Comparison of ENCODE assay signal across 14 mouse cellular contexts in the genomic region with DNA sequence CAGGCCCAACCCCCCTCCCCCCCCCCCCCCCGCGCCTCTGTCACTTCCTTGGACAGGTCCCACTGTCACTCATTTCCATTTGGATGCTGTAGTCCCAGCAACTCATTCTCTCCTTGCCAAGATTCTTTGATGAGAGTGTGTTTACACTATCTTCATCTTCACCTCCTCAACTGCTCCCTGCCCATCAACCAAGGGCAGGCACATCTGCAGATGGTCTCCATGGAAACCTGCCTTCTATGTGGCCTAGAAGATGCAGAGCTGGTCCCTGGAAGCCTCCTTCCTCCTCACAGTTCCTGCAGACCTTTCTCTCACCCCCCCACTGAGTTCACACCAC. TPM values are rescaled to one million over a fixed set of nuclear protein-coding genes. Genes with fewer than 3 reads are reported as not detected.
A peak's percentile ranks its signal among the peaks of the same experiment; 100 is the strongest.
DNase-seq lines count a peak whose midpoint lies in the region; ATAC-seq and TF ChIP-seq lines count a peak whose summit lies in the region.
"Had no signal": no experiment of that assay in that cellular context is flagged by ENCODE, and none has a peak within 500 bp of the region (broad histone marks: within the 10 kb centered on the region; RNA-seq: fewer than 3 reads in every experiment).

No protein-coding gene starts in this region.

- no peak overlapping the region for H3K27ac ChIP-seq in embryonic facial prominence, embryonic 14.5 days (replicated peaks; ENCODE audit: low read depth, low read length)
- peak overlapping the region; percentile 88 for H3K27ac ChIP-seq in hindbrain, embryonic 13.5 days
- peak overlapping the region; percentile 38; the same call in 1 of the 2 replicates for H3K27ac ChIP-seq in midbrain, postnatal 0 days (ENCODE audit: low read depth, low read length)
- H3K27ac ChIP-seq: heart, embryonic 15.5 days; layer of hippocampus, adult 2 months had no signal

- ATAC-seq in embryonic facial prominence, embryonic 14.5 days (ENCODE audit: low read depth) = 0 out of 2 replicates have a peak, but pooled peaks have one; percentile 5
- peak; percentile 72 for ATAC-seq in hindbrain, embryonic 13.5 days (ENCODE audit: low FRiP score)
- peak; percentile 27; the same call in 1 of the 2 replicates for ATAC-seq in midbrain, postnatal 0 days (ENCODE audit: low FRiP score)
- no peak for ATAC-seq in activated CD4-positive, CD25-positive, alpha-beta regulatory T cell, adult 4 months
- ATAC-seq: intestine, embryonic 16.5 days had no signal

- H3K9ac ChIP-seq in embryonic facial prominence, embryonic 14.5 days (ENCODE audit: low read depth, low read length) = no peak overlapping the region
- H3K9ac ChIP-seq in hindbrain, embryonic 13.5 days = no peak overlapping the region
- H3K9ac ChIP-seq in midbrain, postnatal 0 days (replicated peaks; ENCODE audit: low read length, poor library complexity, severe bottlenecking) = no peak overlapping the region; the same call in 1 of the 2 replicates
- H3K9ac ChIP-seq: heart, embryonic 15.5 days had no signal

- H3K36me3 ChIP-seq in embryonic facial prominence, embryonic 14.5 days (ENCODE audit: control insufficient read depth, insufficient read depth, low read length) = no peaks in the 10 kb centered on the region
- H3K36me3 ChIP-seq in hindbrain, embryonic 13.5 days = no peaks in the 10 kb centered on the region
- no peaks in the 10 kb centered on the region for H3K36me3 ChIP-seq in midbrain, postnatal 0 days (ENCODE audit: insufficient read depth, low read length)
- H3K36me3 ChIP-seq: heart, embryonic 15.5 days had no signal

- H3K27me3 ChIP-seq in embryonic facial prominence, embryonic 14.5 days (replicated peaks; ENCODE audit: control insufficient read depth, insufficient read depth, low read length) = no peaks in the 10 kb centered on the region
- no peaks in the 10 kb centered on the region for H3K27me3 ChIP-seq in hindbrain, embryonic 13.5 days
- H3K27me3 ChIP-seq in midbrain, postnatal 0 days (ENCODE audit: insufficient read depth, low read length) = no peaks in the 10 kb centered on the region
- H3K27me3 ChIP-seq: heart, embryonic 15.5 days had no signal

- H3K9me3 ChIP-seq in embryonic facial prominence, embryonic 14.5 days (ENCODE audit: control insufficient read depth, low read length) = no peaks in the 10 kb centered on the region
- H3K9me3 ChIP-seq in hindbrain, embryonic 13.5 days = no peaks in the 10 kb centered on the region
- no peaks in the 10 kb centered on the region for H3K9me3 ChIP-seq in midbrain, postnatal 0 days (ENCODE audit: low read length)
- H3K9me3 ChIP-seq: heart, embryonic 15.5 days had no signal

- DNase-seq in cerebellum, adult 11-12 months = peak; percentile 4
- DNase-seq in cerebellum, adult 11 months = no peak
- DNase-seq in embryonic facial prominence, embryonic 14.5 days (ENCODE audit: low spot score) = no peak
- DNase-seq in midbrain, postnatal 0 days (ENCODE audit: low spot score) = peak; percentile 48
- DNase-seq in gastrocnemius, adult 18-20 months (ENCODE audit: low spot score) = no peak
- no peak for DNase-seq in layer of hippocampus, adult 8-10 months (ENCODE audit: low spot score in 2 of 2)
- DNase-seq: gastrocnemius, postnatal 14 days; right cerebral cortex, postnatal 4 days had no signal

- no peak overlapping the region for H3K4me3 ChIP-seq in embryonic facial prominence, embryonic 14.5 days (ENCODE audit: low read depth, low read length)
- H3K4me3 ChIP-seq in hindbrain, embryonic 13.5 days = no peak overlapping the region
- no peak overlapping the region for H3K4me3 ChIP-seq in midbrain, postnatal 0 days (ENCODE audit: low read depth, low read length)
- H3K4me3 ChIP-seq: heart, embryonic 15.5 days; layer of hippocampus, adult 2 months had no signal

- H3K4me2 ChIP-seq in embryonic facial prominence, embryonic 14.5 days (ENCODE audit: low read depth, low read length) = no peak overlapping the region
- H3K4me2 ChIP-seq in hindbrain, embryonic 13.5 days = no peak overlapping the region
- H3K4me2 ChIP-seq in midbrain, postnatal 0 days (ENCODE audit: low read depth, low read length, poor library complexity, severe bottlenecking) = no peak overlapping the region
- H3K4me2 ChIP-seq: heart, embryonic 15.5 days; liver, embryonic 11.5 days had no signal

- WGBS in embryonic facial prominence, embryonic 14.5 days = no CpG with 5 or more reads among the region's 2 CpGs
- no CpG with 5 or more reads among the region's 2 CpGs for WGBS in hindbrain, embryonic 13.5 days
- WGBS in midbrain, postnatal 0 days = no CpG with 5 or more reads among the region's 2 CpGs

- no peaks in the 10 kb centered on the region for H3K4me1 ChIP-seq in embryonic facial prominence, embryonic 14.5 days (ENCODE audit: control insufficient read depth, insufficient read depth, low read length)
- peaks cover 70% of the 10 kb centered on the region for H3K4me1 ChIP-seq in hindbrain, embryonic 13.5 days (replicated peaks)
- peaks cover 21% of the 10 kb centered on the region for H3K4me1 ChIP-seq in midbrain, postnatal 0 days (ENCODE audit: insufficient read depth, low read length)
- H3K4me1 ChIP-seq: heart, embryonic 15.5 days had no signal

- TF ChIP-seq CTCF in midbrain, postnatal 0 days (IDR thresholded peaks at IDR 0.05) = no peak

RNA-seq across cellular contexts. Expression of a gene that starts 42.8 kb away (rescaled TPM):
- 84.9 and 87.0 TPM in 2 replicates for polyA plus RNA-seq in embryonic facial prominence, embryonic 14.5 days (2014; fragmentation: Nextera tagmentation; extraction: Ambion mirVana)
- 2,446 and 2,546 TPM in 2 replicates for polyA plus RNA-seq in hindbrain, embryonic 13.5 days (2015; fragmentation: Nextera tagmentation; extraction: Ambion mirVana)
- total RNA-seq in midbrain, postnatal 0 days (2014; rRNA removed) = 1,958 and 2,696 TPM in 2 replicates
- 3,970 and 4,135 TPM in 2 replicates for polyA plus RNA-seq in midbrain, postnatal 0 days (2015; fragmentation: Nextera tagmentation; extraction: Ambion mirVana)
- total RNA-seq in gastrocnemius, adult 18-20 months (2021) = 1 to 10 TPM; 1.9 to 2.3 TPM
- total RNA-seq in layer of hippocampus, adult 8-10 months (2022) = 1,000 to 10,000 TPM; 1,208 to 1,335 (median 1,272) TPM
- under 1 TPM in 1 of 2 experiments, not detected in 1; 0.12 TPM for polyA plus RNA-seq in activated CD4-positive, CD25-positive, alpha-beta regulatory T cell, adult 4 months (2017; shearing (Covaris generic))

Comparison
In these comparisons a context has a peak if more than half of its experiments do, and no peak if none do; other contexts are left out.
1. DNase-seq: peak in cerebellum, adult 11-12 months (single experiment) and midbrain, postnatal 0 days (single experiment); none in cerebellum, adult 11 months (single experiment), embryonic facial prominence, embryonic 14.5 days (single experiment), gastrocnemius, adult 18-20 months (single experiment) and layer of hippocampus, adult 8-10 months (0 of 2).
2. RNA of a gene that starts 42.8 kb away (polyA plus RNA-seq): 3,970 to 4,135 TPM in midbrain, postnatal 0 days, 2,446 to 2,546 TPM in hindbrain, embryonic 13.5 days and 84.9 to 87.0 TPM in embryonic facial prominence, embryonic 14.5 days; 0.12 TPM in activated CD4-positive, CD25-positive, alpha-beta regulatory T cell, adult 4 months; every median in the first group is over 10 times any median in the second.